Mouse (Mus musculus) bone marrow, adult 2 months (tissue): Measurements from ENCODE around the gene Arhgap45.

Experiments
- CTCF ChIP-seq: fragments of 200-500 bp; IDR thresholded peaks from 2 replicates; pipeline ENCODE4 v1.5.1; 2011; ENCODE audit warnings: low read length, control low read depth; ENCODE audit not compliant: control insufficient read depth, insufficient read depth
- POLR2A ChIP-seq: fragments of 200-500 bp; IDR thresholded peaks from 2 replicates; pipeline ENCODE4 v1.6.1; 2011; ENCODE audit warnings: low read depth, mild to moderate bottlenecking, control low read depth, low read length, borderline replicate concordance; ENCODE audit not compliant: control insufficient read depth

DNA sequence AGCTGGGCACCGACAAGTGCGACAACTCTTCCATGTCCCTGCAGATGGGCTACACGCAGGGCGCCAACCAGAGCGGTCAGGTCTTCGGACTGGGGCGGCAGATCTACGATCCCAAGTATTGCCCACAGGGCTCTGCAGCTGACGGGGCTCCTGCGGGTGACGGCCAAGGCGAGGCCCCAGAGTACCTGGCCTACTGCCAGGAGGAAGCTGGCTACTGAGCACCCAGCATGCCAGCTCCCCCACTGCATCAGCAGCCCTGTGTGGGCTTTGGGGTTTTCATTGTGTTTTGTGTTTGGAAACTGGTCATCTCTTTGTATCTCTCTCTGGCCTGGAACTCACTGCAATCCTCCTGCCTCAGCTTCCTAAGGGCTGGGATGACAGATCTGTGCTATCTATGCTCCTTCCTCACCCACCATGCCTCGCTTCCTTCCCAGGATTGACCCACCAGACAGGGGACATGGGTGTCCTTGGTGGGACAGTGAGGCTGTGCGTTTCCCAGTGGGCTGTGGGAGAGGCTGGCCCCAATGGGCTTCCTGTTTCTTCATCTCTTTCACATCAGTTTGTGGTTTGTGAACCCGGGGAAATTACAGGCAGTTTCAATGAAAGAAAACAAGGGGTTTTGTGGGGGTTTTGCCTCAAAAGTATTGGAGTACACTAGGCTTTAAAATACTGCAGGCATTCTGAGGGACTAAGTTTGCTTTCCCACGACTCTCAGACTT, 21.9 kb upstream of the Arhgap45 start:
- no peak for TF ChIP-seq CTCF
- TF ChIP-seq POLR2A: no peak
